Mouse (Mus musculus): Measurements from ENCODE around the gene Wdr89. TPM values are rescaled to one million over a fixed set of nuclear protein-coding genes. Genes with fewer than 3 reads are reported as not detected.
"Not testable (repeated sequence)": the region's sequence is repeated elsewhere in the genome, so short reads cannot be mapped to it uniquely, and the experiment has no call there.

Wdr89 gene
- 9.5 and 9.7 TPM in 2 replicates for polyA plus RNA-seq (2015; fragmentation: Nextera tagmentation; extraction: Ambion mirVana)

DNA sequence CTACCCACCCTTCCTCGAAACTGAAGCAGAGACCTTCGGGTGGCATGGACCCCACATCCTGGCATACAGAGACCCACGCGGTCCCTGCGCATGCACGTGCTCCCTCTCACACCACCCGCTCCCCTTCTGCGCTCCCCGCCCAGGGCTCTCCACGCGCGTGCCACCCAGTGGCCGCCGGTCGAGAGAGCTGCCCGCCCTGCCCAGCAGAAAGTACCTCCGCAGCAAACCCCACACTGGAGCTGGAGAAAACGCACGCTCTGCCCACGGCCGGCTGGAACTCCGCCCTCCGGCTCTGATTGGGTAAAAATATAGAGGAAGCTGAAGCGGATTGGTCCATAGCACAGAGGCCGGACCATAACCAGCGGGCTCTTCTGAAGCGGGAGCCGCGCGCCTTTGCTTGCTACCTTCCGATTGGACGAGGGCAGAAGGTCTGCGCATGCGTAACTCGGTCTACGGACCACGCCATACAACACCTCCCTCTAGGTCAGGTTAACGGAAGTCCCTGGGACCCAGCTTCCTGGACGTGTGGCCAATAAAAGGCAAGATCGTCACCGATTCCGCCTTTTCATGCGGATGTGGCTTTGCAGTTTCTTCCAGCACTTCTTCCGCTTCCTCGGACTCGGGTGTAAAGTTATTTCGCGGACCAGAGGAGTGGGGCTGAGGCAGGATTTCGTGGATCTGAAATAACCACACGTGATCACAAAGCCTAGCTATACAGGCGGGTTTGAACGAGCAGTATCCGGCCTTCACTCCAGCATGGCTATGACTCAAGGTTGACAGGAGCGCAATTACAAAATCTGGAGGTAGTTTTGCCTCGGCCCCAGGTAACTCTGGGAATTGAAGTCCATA, at the start of gene Wdr89:
Gene Wdr89 (minus strand): TSS at position 280 of the 849 bp plus-strand sequence.
- WGBS = under 1% methylated on average over 55 of the region's 55 CpGs

GRCm38 (mm10) chr12:75713596-75713995, 44.3 kb upstream of the Wdr89 start:
- Histone ChIP-seq H3K36me3 (ENCODE audit: control insufficient read depth, insufficient read depth, low read length) (no peaks in the 10 kb centered on the region), H3K27ac (ENCODE audit: low read length) (no peak overlapping the region), H3K4me2 (ENCODE audit: low read depth, low read length) (no peak overlapping the region), H3K9me3 (ENCODE audit: control insufficient read depth, low read length) (no peaks in the 10 kb centered on the region), H3K27me3 (ENCODE audit: control insufficient read depth, insufficient read depth, low read depth, low read length) (no peaks in the 10 kb centered on the region), H3K9ac (ENCODE audit: low read length) (no peak overlapping the region), H3K4me3 (ENCODE audit: low read length) (no peak overlapping the region), H3K4me1 (replicated peaks; ENCODE audit: control insufficient read depth, insufficient read depth, low read length) (no peaks in the 10 kb centered on the region)
- whole genome bisulfite sequencing = 60% methylated on average over 9 of the region's 9 CpGs
- ATAC-seq (ENCODE audit: low read depth) = no peak

More for the DNA sequence above, at the start of gene Wdr89:
- Histone ChIP-seq H3K4me1 (replicated peaks; ENCODE audit: control insufficient read depth, insufficient read depth, low read length) (peaks cover 11% of the 10 kb centered on the region; the same call in 1 of the 2 replicates), H3K4me3 (ENCODE audit: low read length) (peak within 1 kb of the TSS; percentile 71), H3K27me3 (ENCODE audit: control insufficient read depth, insufficient read depth, low read depth, low read length) (no peaks in the 10 kb centered on the region), H3K36me3 (ENCODE audit: control insufficient read depth, insufficient read depth, low read length) (no peaks in the 10 kb centered on the region), H3K9me3 (ENCODE audit: control insufficient read depth, low read length) (no peaks in the 10 kb centered on the region), H3K27ac (ENCODE audit: low read length) (peak within 1 kb of the TSS; percentile 90), H3K9ac (ENCODE audit: low read length) (peak within 1 kb of the TSS; percentile 88), H3K4me2 (ENCODE audit: low read depth, low read length) (peak within 1 kb of the TSS; percentile 87)
- ATAC-seq (ENCODE audit: low read depth) = peak; percentile 99

DNA sequence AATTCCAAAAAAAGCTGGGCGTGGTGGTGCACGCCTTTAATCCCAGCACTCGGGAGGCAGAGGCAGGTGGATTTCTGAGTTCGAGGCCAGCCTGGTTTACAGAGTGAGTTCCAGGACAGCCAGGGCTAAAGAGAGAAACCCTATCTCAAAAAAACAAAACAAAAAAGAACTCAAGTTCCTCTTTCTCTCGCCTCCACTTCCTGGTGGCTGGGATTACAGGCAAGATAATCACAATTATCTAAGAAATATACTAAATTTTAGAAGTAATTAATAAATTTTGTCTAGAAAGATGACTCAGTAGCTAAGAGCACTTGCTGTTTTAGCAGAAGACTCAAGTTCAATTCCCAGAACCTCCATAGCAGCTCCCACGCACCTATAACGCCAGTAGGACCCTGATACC, 43.6 kb upstream of the Wdr89 start:
- H3K36me3 ChIP-seq (ENCODE audit: control insufficient read depth, insufficient read depth, low read length); H3K27me3 ChIP-seq (ENCODE audit: control insufficient read depth, insufficient read depth, low read depth, low read length); ATAC-seq (ENCODE audit: low read depth); H3K4me3 ChIP-seq (ENCODE audit: low read length); H3K4me2 ChIP-seq (ENCODE audit: low read depth, low read length); H3K9me3 ChIP-seq (ENCODE audit: control insufficient read depth, low read length); H3K9ac ChIP-seq (ENCODE audit: low read length); H3K27ac ChIP-seq (ENCODE audit: low read length); H3K4me1 ChIP-seq (replicated peaks; ENCODE audit: control insufficient read depth, insufficient read depth, low read length): not testable (repeated sequence)
- WGBS = 91% methylated on average over 7 of the region's 7 CpGs

- no peak for ATAC-seq (ENCODE audit: low read depth)
- no peaks in the 10 kb centered on the region for H3K9me3 ChIP-seq (ENCODE audit: control insufficient read depth, low read length)
- H3K27ac ChIP-seq (ENCODE audit: low read length) = no peak overlapping the region
- no peaks in the 10 kb centered on the region for H3K27me3 ChIP-seq (ENCODE audit: control insufficient read depth, insufficient read depth, low read depth, low read length)
- no peaks in the 10 kb centered on the region for H3K4me1 ChIP-seq (replicated peaks; ENCODE audit: control insufficient read depth, insufficient read depth, low read length)
- H3K9ac ChIP-seq (ENCODE audit: low read length) = no peak overlapping the region
- WGBS = 86% methylated on average over 9 of the region's 9 CpGs
- H3K4me2 ChIP-seq (ENCODE audit: low read depth, low read length) = no peak overlapping the region
- H3K4me3 ChIP-seq (ENCODE audit: low read length) = no peak overlapping the region
- H3K36me3 ChIP-seq (ENCODE audit: control insufficient read depth, insufficient read depth, low read length) = no peaks in the 10 kb centered on the region
Observed at GRCm38 (mm10) chr12:75710596-75711376, 41.4 kb upstream of the Wdr89 start.

GRCm38 (mm10) chr12:75709506-75709905, 40.2 kb upstream of the Wdr89 start:
- no peak for ATAC-seq (ENCODE audit: low read depth)
- Histone ChIP-seq H3K27me3 (ENCODE audit: control insufficient read depth, insufficient read depth, low read depth, low read length) (no peaks in the 10 kb centered on the region), H3K9me3 (ENCODE audit: control insufficient read depth, low read length) (no peaks in the 10 kb centered on the region), H3K27ac (ENCODE audit: low read length) (no peak overlapping the region), H3K4me2 (ENCODE audit: low read depth, low read length) (no peak overlapping the region), H3K9ac (ENCODE audit: low read length) (no peak overlapping the region), H3K4me3 (ENCODE audit: low read length) (no peak overlapping the region), H3K36me3 (ENCODE audit: control insufficient read depth, insufficient read depth, low read length) (no peaks in the 10 kb centered on the region), H3K4me1 (replicated peaks; ENCODE audit: control insufficient read depth, insufficient read depth, low read length) (no peaks in the 10 kb centered on the region)
- 73% methylated on average over 2 of the region's 2 CpGs for WGBS

DNA sequence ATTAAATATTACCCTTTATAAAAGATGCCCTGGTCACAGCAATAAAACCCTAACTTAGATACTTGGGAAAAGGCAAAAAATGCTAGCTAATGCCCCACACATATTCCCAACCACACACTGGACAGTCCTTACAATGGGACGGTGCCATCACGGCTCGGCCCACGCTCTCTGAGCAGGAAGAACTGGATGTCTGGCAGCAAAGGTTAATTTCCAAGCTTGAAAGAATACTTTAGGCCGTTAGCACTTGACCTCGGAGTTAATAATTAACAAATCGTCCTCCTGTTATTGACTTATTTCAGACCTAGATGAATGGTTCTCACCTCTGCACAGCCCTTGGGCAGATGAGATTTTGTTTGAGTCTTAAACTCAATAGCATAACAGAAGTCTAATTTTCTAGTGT, 37.3 kb upstream of the Wdr89 start:
- Histone ChIP-seq H3K4me2 (ENCODE audit: low read depth, low read length) (no peak overlapping the region), H3K4me3 (ENCODE audit: low read length) (no peak overlapping the region), H3K27ac (ENCODE audit: low read length) (no peak overlapping the region), H3K36me3 (ENCODE audit: control insufficient read depth, insufficient read depth, low read length) (no peaks in the 10 kb centered on the region), H3K27me3 (ENCODE audit: control insufficient read depth, insufficient read depth, low read depth, low read length) (no peaks in the 10 kb centered on the region), H3K9ac (ENCODE audit: low read length) (no peak overlapping the region), H3K9me3 (ENCODE audit: control insufficient read depth, low read length) (no peaks in the 10 kb centered on the region), H3K4me1 (replicated peaks; ENCODE audit: control insufficient read depth, insufficient read depth, low read length) (peaks cover 5% of the 10 kb centered on the region; the same call in 1 of the 2 replicates)
- WGBS = 53% methylated on average over 7 of the region's 7 CpGs
- ATAC-seq (ENCODE audit: low read depth) = no peak

DNA sequence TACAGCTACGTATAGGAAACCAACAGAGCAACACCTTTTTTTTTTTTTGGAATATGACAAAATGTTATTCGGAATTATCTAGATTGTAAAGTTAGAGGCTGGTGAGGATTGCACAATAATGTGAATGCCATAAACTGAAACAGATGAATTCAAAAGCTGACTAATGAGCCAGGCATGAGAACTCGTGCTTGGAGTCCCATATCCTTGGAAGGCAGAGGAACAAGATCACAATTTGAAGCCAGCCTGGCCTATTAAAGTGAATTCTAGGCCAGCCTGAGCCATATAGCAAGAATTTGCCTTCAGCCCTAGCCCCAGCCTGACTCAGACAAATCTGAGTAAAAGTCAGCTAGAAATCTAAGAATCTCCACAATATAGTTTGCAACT, 33.4 kb upstream of the Wdr89 start:
- H3K27ac ChIP-seq (ENCODE audit: low read length) = no peak overlapping the region
- no peak for ATAC-seq (ENCODE audit: low read depth)
- 0 out of 2 replicates have a peak, but pooled peaks cover 2% of the 10 kb centered on the region for H3K9me3 ChIP-seq (ENCODE audit: control insufficient read depth, low read length)
- peaks cover 7% of the 10 kb centered on the region; the same call in 1 of the 2 replicates for H3K4me1 ChIP-seq (replicated peaks; ENCODE audit: control insufficient read depth, insufficient read depth, low read length)
- H3K9ac ChIP-seq (ENCODE audit: low read length) = no peak overlapping the region
- H3K36me3 ChIP-seq (ENCODE audit: control insufficient read depth, insufficient read depth, low read length) = no peaks in the 10 kb centered on the region
- H3K27me3 ChIP-seq (ENCODE audit: control insufficient read depth, insufficient read depth, low read depth, low read length) = no peaks in the 10 kb centered on the region
- WGBS = 61% methylated on average over 3 of the region's 3 CpGs
- H3K4me3 ChIP-seq (ENCODE audit: low read length) = no peak overlapping the region
- no peak overlapping the region for H3K4me2 ChIP-seq (ENCODE audit: low read depth, low read length)

DNA sequence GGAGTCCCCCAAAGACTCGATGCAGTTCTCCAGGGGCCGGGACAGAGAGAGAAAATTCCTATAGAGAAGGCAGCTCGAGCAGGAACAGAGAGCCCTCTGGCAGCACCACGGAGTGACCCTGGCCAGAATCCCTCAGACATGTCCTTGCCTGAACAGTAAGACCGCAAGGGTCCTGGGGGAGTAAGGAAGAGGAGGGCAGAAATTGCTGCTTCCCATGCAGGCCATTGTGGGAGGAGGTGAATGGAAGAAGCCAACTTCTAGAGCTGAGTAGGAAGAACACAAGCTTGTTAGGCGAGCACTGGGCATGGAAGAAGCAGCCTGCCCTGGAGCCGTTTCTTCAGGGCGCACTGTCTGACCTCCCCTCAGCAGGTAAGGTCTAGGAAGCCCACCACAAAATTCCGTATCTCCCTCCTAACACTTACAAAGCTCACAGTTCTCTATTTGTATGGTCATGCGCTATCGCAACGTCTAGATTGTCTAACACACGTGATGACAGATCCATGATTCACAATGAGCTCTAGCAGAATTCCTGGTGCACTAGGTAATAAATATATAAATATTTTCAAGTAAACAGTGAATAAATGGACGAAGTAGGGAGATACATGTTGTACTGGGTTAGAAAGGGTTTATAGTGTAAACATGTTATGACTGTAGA, 32.9 kb upstream of the Wdr89 start:
- H3K4me1 ChIP-seq (replicated peaks; ENCODE audit: control insufficient read depth, insufficient read depth, low read length) = peaks cover 7% of the 10 kb centered on the region; the same call in 1 of the 2 replicates
- 57% methylated on average over 14 of the region's 14 CpGs for WGBS
- H3K9me3 ChIP-seq (ENCODE audit: control insufficient read depth, low read length) = 0 out of 2 replicates have a peak, but pooled peaks cover 2% of the 10 kb centered on the region
- H3K27ac ChIP-seq (ENCODE audit: low read length) = no peak overlapping the region
- ATAC-seq (ENCODE audit: low read depth) = no peak
- H3K4me2 ChIP-seq (ENCODE audit: low read depth, low read length) = peak overlapping the region; percentile 46
- H3K4me3 ChIP-seq (ENCODE audit: low read length) = peak overlapping the region; percentile 13; the same call in 1 of the 2 replicates
- H3K9ac ChIP-seq (ENCODE audit: low read length) = peak overlapping the region; percentile 52
- no peaks in the 10 kb centered on the region for H3K36me3 ChIP-seq (ENCODE audit: control insufficient read depth, insufficient read depth, low read length)
- no peaks in the 10 kb centered on the region for H3K27me3 ChIP-seq (ENCODE audit: control insufficient read depth, insufficient read depth, low read depth, low read length)

Data from lung, embryonic 16.5 days (tissue).